9 mouse cellular contexts compared by ENCODE assay signal in the genomic region with DNA sequence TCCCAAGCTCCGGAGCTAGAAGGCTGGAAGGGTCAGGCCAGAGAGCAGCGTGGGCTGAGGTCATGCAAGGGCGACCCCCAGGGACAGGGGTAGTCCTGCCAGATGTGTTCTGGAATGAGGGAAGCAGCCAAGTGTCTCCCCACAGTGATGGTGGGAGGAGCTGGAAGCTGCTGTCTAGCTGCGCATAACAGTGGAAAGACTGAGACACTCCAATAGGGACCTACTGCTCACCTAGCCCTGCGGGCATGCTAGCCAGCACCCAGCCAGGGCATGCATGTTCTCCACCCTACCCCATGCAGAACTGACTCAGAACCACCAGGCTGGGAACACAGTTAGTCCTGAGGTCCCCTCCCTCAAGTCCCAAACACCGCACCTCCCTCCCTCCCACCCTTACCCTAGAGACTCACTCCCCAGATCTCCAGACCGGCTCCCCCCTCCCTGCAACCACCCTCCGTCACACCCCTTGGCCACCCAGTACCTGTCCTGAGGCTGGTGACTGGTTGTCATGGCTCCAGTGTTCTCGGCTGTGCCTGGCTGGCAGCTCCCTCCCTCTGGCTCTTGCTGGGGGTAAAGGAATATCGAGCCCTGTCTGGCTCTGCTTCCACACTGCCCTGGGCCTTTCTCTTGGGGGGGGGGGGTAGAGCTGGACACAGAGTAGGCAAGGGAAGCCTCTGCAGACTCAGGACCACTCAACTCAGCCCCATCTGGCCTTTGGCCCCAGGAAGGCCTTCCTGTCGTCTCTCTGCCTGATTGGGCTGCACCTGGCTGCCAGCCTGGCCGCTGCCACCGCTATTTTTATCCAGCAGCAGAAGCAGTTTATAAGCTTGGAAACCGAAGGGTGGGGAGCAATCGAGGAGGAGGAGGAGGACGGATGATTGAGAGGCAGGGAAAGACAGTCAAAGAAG. TPM values are rescaled to one million over a fixed set of nuclear protein-coding genes. Genes with fewer than 3 reads are reported as not detected.
DNase-seq lines count a peak whose midpoint lies in the region; ATAC-seq and TF ChIP-seq lines count a peak whose summit lies in the region.
"Had no signal": no experiment of that assay in that cellular context is flagged by ENCODE, and none has a peak within 500 bp of the region (broad histone marks: within the 10 kb centered on the region; RNA-seq: fewer than 3 reads in every experiment).

No protein-coding gene starts in this region.

- peak overlapping the region; percentile 17 for H3K9ac ChIP-seq in intestine, embryonic 15.5 days
- H3K9ac ChIP-seq in midbrain, embryonic 12.5 days (replicated peaks) = 0 out of 2 replicates have a peak overlapping the region, but pooled peaks have one; percentile 4

- 0 out of 2 replicates have a peak, but pooled peaks have one; percentile 22 for TF ChIP-seq POLR2A in lung, adult 2 months (IDR thresholded peaks at IDR 0.05; ENCODE audit: borderline replicate concordance, extremely low read depth, low read depth, low read length)
- no peak for TF ChIP-seq POLR2A in bone marrow, adult 2 months (IDR thresholded peaks at IDR 0.05; ENCODE audit: borderline replicate concordance, control insufficient read depth, low read depth, low read length)

- peaks cover 4% of the 10 kb centered on the region; the same call in 1 of the 2 replicates for H3K36me3 ChIP-seq in intestine, embryonic 15.5 days
- H3K36me3 ChIP-seq in midbrain, embryonic 12.5 days = 0 out of 2 replicates have a peak, but pooled peaks cover 4% of the 10 kb centered on the region

- ATAC-seq in intestine, embryonic 15.5 days = no peak
- ATAC-seq in midbrain, embryonic 12.5 days (ENCODE audit: low FRiP score, low read depth) = no peak

- H3K27me3 ChIP-seq in intestine, embryonic 15.5 days (replicated peaks) = no peaks in the 10 kb centered on the region
- H3K27me3 ChIP-seq in midbrain, embryonic 12.5 days = peaks cover 55% of the 10 kb centered on the region

- H3K4me2 ChIP-seq in intestine, embryonic 15.5 days (replicated peaks) = peak overlapping the region; percentile 99
- H3K4me2 ChIP-seq in midbrain, embryonic 12.5 days (replicated peaks) = no peak overlapping the region; the same call in 1 of the 2 replicates

- peak overlapping the region; percentile 6 for H3K4me3 ChIP-seq in lung, adult 2 months (replicated peaks; ENCODE audit: extremely low read depth, low read depth, low read length)
- peak overlapping the region; percentile 8 for H3K4me3 ChIP-seq in bone marrow, adult 2 months (replicated peaks; ENCODE audit: control insufficient read depth, low read depth, low read length)
- H3K4me3 ChIP-seq in intestine, embryonic 15.5 days (replicated peaks) = 0 out of 2 replicates have a peak overlapping the region, but pooled peaks have one; percentile 6
- H3K4me3 ChIP-seq in midbrain, embryonic 12.5 days = no peak overlapping the region

- TF ChIP-seq CTCF in lung, adult 2 months (IDR thresholded peaks at IDR 0.05; ENCODE audit: insufficient read depth, low read length) = no peak
- no peak for TF ChIP-seq CTCF in bone marrow, adult 2 months (IDR thresholded peaks at IDR 0.05; ENCODE audit: control insufficient read depth, insufficient read depth, low read length)

- H3K9me3 ChIP-seq in intestine, embryonic 15.5 days = no peaks in the 10 kb centered on the region
- H3K9me3 ChIP-seq in midbrain, embryonic 12.5 days = no peaks in the 10 kb centered on the region

- intact Hi-C loops in left cerebral cortex, postnatal 36 days (cut with DNase I) = no loop called here

- 40% methylated on average over 16 of the region's 16 CpGs for WGBS in lung, adult 2 months
- 58% methylated on average over 16 of the region's 16 CpGs for WGBS in bone marrow, adult 2 months
- WGBS in intestine, embryonic 15.5 days = 43% methylated on average over 16 of the region's 16 CpGs
- 57% methylated on average over 16 of the region's 16 CpGs for WGBS in midbrain, embryonic 12.5 days

- peak overlapping the region; percentile 47; the same call in 1 of the 2 replicates for H3K27ac ChIP-seq in bone marrow, adult 2 months (ENCODE audit: control insufficient read depth, insufficient read depth, low read depth, low read length, poor library complexity)
- no peak overlapping the region for H3K27ac ChIP-seq in intestine, embryonic 15.5 days
- no peak overlapping the region for H3K27ac ChIP-seq in midbrain, embryonic 12.5 days (replicated peaks)

- peaks cover 38% of the 10 kb centered on the region for H3K4me1 ChIP-seq in lung, adult 2 months (ENCODE audit: control insufficient read depth, insufficient read depth, low read length)
- peaks cover 1% of the 10 kb centered on the region for H3K4me1 ChIP-seq in bone marrow, adult 2 months (ENCODE audit: control insufficient read depth, insufficient read depth, low read length)
- peaks cover 61% of the 10 kb centered on the region for H3K4me1 ChIP-seq in intestine, embryonic 15.5 days (replicated peaks)
- peaks cover 46% of the 10 kb centered on the region for H3K4me1 ChIP-seq in midbrain, embryonic 12.5 days

- no peak for DNase-seq in lung, adult 2 months
- no peak for DNase-seq in lung, adult 18-20 months
- peak; percentile 66 to 82 for DNase-seq in gastrocnemius, postnatal 4 days (ENCODE audit: low spot score in 2 of 2)
- no peak for DNase-seq in natural killer cell, adult 2 months (ENCODE audit: low spot score in 2 of 2)
- no peak for DNase-seq in left cerebral cortex, postnatal 36 days (ENCODE audit: low spot score in 2 of 2)

RNA-seq across cellular contexts. Expression of a gene that starts 7.5 kb away (rescaled TPM):
- polyA plus RNA-seq in lung, adult 2 months (2012; rRNA removed) = 185 and 186 TPM in 2 replicates
- polyA plus RNA-seq in bone marrow, adult 2 months (2011; ENCODE audit: insufficient read depth, insufficient read length, low replicate concordance, missing spikeins) = 73.1 and 109 TPM in 2 replicates
- total RNA-seq in gastrocnemius, postnatal 4 days (2021) = 100 to 1,000 TPM; 148 to 166 TPM
- 80.0 and 85.4 TPM in 2 replicates for polyA plus RNA-seq in intestine, embryonic 15.5 days (2015; fragmentation: Nextera tagmentation; extraction: Ambion mirVana)
- 40.1 and 40.2 TPM in 2 replicates for polyA plus RNA-seq in midbrain, embryonic 12.5 days (2016; fragmentation: Nextera tagmentation; extraction: Ambion mirVana)
- 10 to 100 TPM; 17.1 to 23.2 TPM for total RNA-seq in left cerebral cortex, postnatal 36 days (2021)

RNA-seq across cellular contexts. Expression of a gene that starts 9.9 kb away (rescaled TPM):
- not detected in 2 replicates for polyA plus RNA-seq in lung, adult 2 months (2012; rRNA removed)
- 9.3 TPM in 1 of 2 replicates, not detected in the other for polyA plus RNA-seq in bone marrow, adult 2 months (2011; ENCODE audit: insufficient read depth, insufficient read length, low replicate concordance, missing spikeins)
- total RNA-seq in gastrocnemius, postnatal 4 days (2021) = 10 to 100 TPM; 42.8 to 44.3 TPM
- polyA plus RNA-seq in intestine, embryonic 15.5 days (2015; fragmentation: Nextera tagmentation; extraction: Ambion mirVana) = 0.43 and 0.54 TPM in 2 replicates
- not detected in 2 replicates for polyA plus RNA-seq in midbrain, embryonic 12.5 days (2016; fragmentation: Nextera tagmentation; extraction: Ambion mirVana)
- not detected for total RNA-seq in left cerebral cortex, postnatal 36 days (2021)
- total RNA-seq: layer of hippocampus, postnatal 14 days had no signal

RNA-seq across cellular contexts. Expression of a gene that starts 18.9 kb away (rescaled TPM):
- polyA plus RNA-seq in lung, adult 2 months (2012; rRNA removed) = 212 and 340 TPM in 2 replicates
- 576 and 1,077 TPM in 2 replicates for polyA plus RNA-seq in bone marrow, adult 2 months (2011; ENCODE audit: insufficient read depth, insufficient read length, low replicate concordance, missing spikeins)
- 1,000 to 10,000 TPM; 1,179 to 1,260 TPM for total RNA-seq in gastrocnemius, postnatal 4 days (2021)
- polyA plus RNA-seq in intestine, embryonic 15.5 days (2015; fragmentation: Nextera tagmentation; extraction: Ambion mirVana) = 1,578 and 1,609 TPM in 2 replicates
- 1,424 and 1,459 TPM in 2 replicates for polyA plus RNA-seq in midbrain, embryonic 12.5 days (2016; fragmentation: Nextera tagmentation; extraction: Ambion mirVana)
- total RNA-seq in left cerebral cortex, postnatal 36 days (2021) = 1,000 to 10,000 TPM; 1,413 to 1,526 TPM

RNA-seq across cellular contexts. Expression of a gene that starts 28.3 kb away (rescaled TPM):
- polyA plus RNA-seq in lung, adult 2 months (2012; rRNA removed) = 89.9 and 102 TPM in 2 replicates
- 14.7 and 22.7 TPM in 2 replicates for polyA plus RNA-seq in bone marrow, adult 2 months (2011; ENCODE audit: insufficient read depth, insufficient read length, low replicate concordance, missing spikeins)
- total RNA-seq in gastrocnemius, postnatal 4 days (2021) = 10 to 100 TPM; 44.4 to 52.7 TPM
- polyA plus RNA-seq in intestine, embryonic 15.5 days (2015; fragmentation: Nextera tagmentation; extraction: Ambion mirVana) = 124 and 128 TPM in 2 replicates
- 96.6 and 102 TPM in 2 replicates for polyA plus RNA-seq in midbrain, embryonic 12.5 days (2016; fragmentation: Nextera tagmentation; extraction: Ambion mirVana)
- 10 to 100 TPM; 24.7 to 33.0 TPM for total RNA-seq in left cerebral cortex, postnatal 36 days (2021)

RNA-seq across cellular contexts. Expression of a gene that starts 36.5 kb away (rescaled TPM):
- 7.2 and 7.8 TPM in 2 replicates for polyA plus RNA-seq in lung, adult 2 months (2012; rRNA removed)
- 6.9 and 14.8 TPM in 2 replicates for polyA plus RNA-seq in bone marrow, adult 2 months (2011; ENCODE audit: insufficient read depth, insufficient read length, low replicate concordance, missing spikeins)
- total RNA-seq in gastrocnemius, postnatal 4 days (2021) = 1 to 10 TPM; 3.2 TPM
- polyA plus RNA-seq in intestine, embryonic 15.5 days (2015; fragmentation: Nextera tagmentation; extraction: Ambion mirVana) = 4.8 and 4.9 TPM in 2 replicates
- 6.8 and 7.9 TPM in 2 replicates for polyA plus RNA-seq in midbrain, embryonic 12.5 days (2016; fragmentation: Nextera tagmentation; extraction: Ambion mirVana)
- 1 to 10 TPM; 1.7 to 2.7 TPM for total RNA-seq in left cerebral cortex, postnatal 36 days (2021)

Comparison
In these comparisons a context has a peak if more than half of its experiments do, and no peak if none do; other contexts are left out.
1. DNase-seq: peak in gastrocnemius, postnatal 4 days (2 of 2); none in lung, adult 2 months (single experiment), lung, adult 18-20 months (0 of 2), natural killer cell, adult 2 months (0 of 2) and left cerebral cortex, postnatal 36 days (0 of 2).